Mouse (Mus musculus) CD4-positive, CD25-positive, alpha-beta regulatory T cell, adult 2 months (primary cell): Measurements from ENCODE around the gene Cyp2g1.
"Not testable (repeated sequence)": the region's sequence is repeated elsewhere in the genome, so short reads cannot be mapped to it uniquely, and the experiment has no call there.

Source experiments
- DNase-seq: peaks from one replicate; pipeline ENCODE4 v3.0.0-alpha.2; 2012; ENCODE audit warnings: low read depth, low spot score

Gene Cyp2g1

GRCm38 (mm10) chr7:26808592-26808991 is at the start of gene Cyp2g1:
Gene Cyp2g1 (plus strand): TSS chr7:26808892.
- DNase-seq, result no peak

- peak; percentile 4 for DNase-seq
These were observed 41.6 kb upstream of the Cyp2g1 start for GRCm38 (mm10) chr7:26767084-26767483.

GRCm38 (mm10) chr7:26769881-26770470 is 38.7 kb upstream of the Cyp2g1 start:
- DNase-seq, result no peak

- DNase-seq, result no peak
These were observed 35.7 kb upstream of the Cyp2g1 start for GRCm38 (mm10) chr7:26772866-26773586.

GRCm38 (mm10) chr7:26775866-26776265 is 32.8 kb upstream of the Cyp2g1 start:
- peak; percentile 13 for DNase-seq

GRCm38 (mm10) chr7:26777806-26778205 is 30.9 kb upstream of the Cyp2g1 start:
- DNase-seq, result no peak

- DNase-seq, result peak; percentile 12
These were observed 30.2 kb upstream of the Cyp2g1 start for GRCm38 (mm10) chr7:26778474-26778873.

GRCm38 (mm10) chr7:26779799-26780416 is 28.8 kb upstream of the Cyp2g1 start:
- peak; percentile 7 for DNase-seq

GRCm38 (mm10) chr7:26780510-26780909 is 28.2 kb upstream of the Cyp2g1 start:
- no peak for DNase-seq

- DNase-seq, result no peak
These were observed 27.5 kb upstream of the Cyp2g1 start for GRCm38 (mm10) chr7:26780998-26781766.

GRCm38 (mm10) chr7:26781767-26782131 is 26.9 kb upstream of the Cyp2g1 start:
- DNase-seq, result no peak

GRCm38 (mm10) chr7:26783163-26783562 is 25.5 kb upstream of the Cyp2g1 start:
- no peak for DNase-seq

GRCm38 (mm10) chr7:26786013-26786412 is 22.7 kb upstream of the Cyp2g1 start:
- DNase-seq, result not testable (repeated sequence)

GRCm38 (mm10) chr7:26789984-26790383 is 18.7 kb upstream of the Cyp2g1 start:
- no peak for DNase-seq

- no peak for DNase-seq
These were observed 8.6 kb upstream of the Cyp2g1 start for GRCm38 (mm10) chr7:26800104-26800503.

GRCm38 (mm10) chr7:26800996-26801395 is 7.7 kb upstream of the Cyp2g1 start:
- no peak for DNase-seq

- DNase-seq, result not testable (repeated sequence)
These were observed 23.0 kb downstream of the Cyp2g1 start for GRCm38 (mm10) chr7:26831556-26832292.

- DNase-seq, result not testable (repeated sequence)
These were observed 24.0 kb downstream of the Cyp2g1 start for GRCm38 (mm10) chr7:26832668-26833067.

GRCm38 (mm10) chr7:26835059-26835458 is 26.4 kb downstream of the Cyp2g1 start, which contains the start of gene Cyp2a5:
Gene Cyp2a5 (plus strand): TSS chr7:26835305.
- DNase-seq, result not testable (repeated sequence)

GRCm38 (mm10) chr7:26843400-26843799 is 34.7 kb downstream of the Cyp2g1 start:
- not testable (repeated sequence) for DNase-seq

- not testable (repeated sequence) for DNase-seq
These were observed 41.4 kb downstream of the Cyp2g1 start for GRCm38 (mm10) chr7:26850063-26850462.
